Mouse (Mus musculus) stomach, embryonic 15.5 days (tissue): ENCODE measurements at regions not wholly inside any gene's neighbourhood (a gene's known extent, or its start where the extent isn't known, plus 50 kb on each side); places are given as distances from the start of the nearest gene placed in this dataset.

Experiments
- ATAC-seq: fragments of 200-750 bp; cut with Nextera tagmentation; 2 replicates; pipeline ENCODE4 v1.8.0; 2017; ENCODE audit warnings: low read depth, moderate number of reproducible peaks, moderate TSS enrichment; ENCODE audit not compliant: insufficient read depth, low FRiP score
- H3K27ac ChIP-seq: fragments of 300-500 bp; sonication (generic); 2 replicates; pipeline ENCODE4 v1.5.1; 2015; ENCODE audit warnings: mild to moderate bottlenecking, inconsistent platforms
- H3K27me3 ChIP-seq: fragments of 300-500 bp; sonication (generic); replicated peaks from 2 replicates; pipeline ENCODE4 v1.6.1; 2015; ENCODE audit warnings: inconsistent platforms
- H3K36me3 ChIP-seq: fragments of 300-500 bp; sonication (generic); 2 replicates; pipeline ENCODE4 v1.6.1; 2015; ENCODE audit warnings: inconsistent platforms
- H3K4me1 ChIP-seq: fragments of 300-500 bp; sonication (generic); 2 replicates; pipeline ENCODE4 v1.6.1; 2015; ENCODE audit warnings: inconsistent platforms
- H3K4me2 ChIP-seq: fragments of 300-500 bp; sonication (generic); 2 replicates; pipeline ENCODE4 v1.6.1; 2015; ENCODE audit warnings: mild to moderate bottlenecking, inconsistent platforms
- H3K4me3 ChIP-seq: fragments of 300-500 bp; sonication (generic); replicated peaks from 2 replicates; pipeline ENCODE4 v1.5.1; 2015; ENCODE audit warnings: inconsistent platforms
- H3K9ac ChIP-seq: fragments of 300-500 bp; sonication (generic); 2 replicates; pipeline ENCODE4 v1.6.1; 2015; ENCODE audit warnings: inconsistent platforms
- H3K9me3 ChIP-seq: fragments of 300-500 bp; sonication (generic); 2 replicates; pipeline ENCODE4 v1.6.1; 2016; ENCODE audit warnings: inconsistent platforms
- WGBS: fragments of 180-500 bp; shearing (Covaris S2); methylation state at CpG from one replicate; pipeline ENCODE4 v1.1.7; 2015; 5-methylcytosine and 5-hydroxymethylcytosine counted together

DNA sequence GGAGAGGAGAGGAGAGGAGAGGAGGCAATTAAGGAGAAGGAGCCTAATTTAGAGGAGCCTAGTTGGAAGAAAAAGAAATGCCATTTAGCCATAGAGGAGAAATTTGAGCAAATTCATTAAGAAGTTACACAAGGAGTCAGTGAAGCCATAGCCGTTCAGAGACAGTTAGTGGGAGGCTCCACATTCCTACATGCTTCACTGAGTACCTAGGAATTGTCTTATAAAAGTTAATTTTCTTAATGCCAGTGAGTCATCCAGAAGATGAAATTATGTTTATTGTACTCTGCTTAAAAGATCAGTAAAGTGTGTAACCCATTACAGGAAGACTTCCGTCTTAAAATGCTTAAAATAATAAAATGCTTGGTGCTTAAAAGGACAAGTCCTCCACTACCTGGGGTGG, 1453.5 kb upstream of the Lrrc6 start:
- 62% methylated on average over 2 of the region's 2 CpGs for WGBS
- H3K9ac ChIP-seq, result no peak overlapping the region
- no peak for ATAC-seq

GRCm38 (mm10) chr15:67950281-67951040, 1449.8 kb upstream of the Lrrc6 start:
- Histone ChIP-seq H3K4me2 (no peak overlapping the region), H3K27me3 (no peaks in the 10 kb centered on the region), H3K4me1 (no peaks in the 10 kb centered on the region), H3K4me3 (no peak overlapping the region), H3K9ac (no peak overlapping the region), H3K9me3 (no peaks in the 10 kb centered on the region), H3K27ac (no peak overlapping the region), H3K36me3 (no peaks in the 10 kb centered on the region)
- ATAC-seq, result no peak
- WGBS, result 70% methylated on average over 6 of the region's 6 CpGs

More for the DNA sequence above, 1453.5 kb upstream of the Lrrc6 start:
- H3K9me3 ChIP-seq, result no peaks in the 10 kb centered on the region
- no peak overlapping the region for H3K27ac ChIP-seq
- H3K4me3 ChIP-seq, result no peak overlapping the region
- no peaks in the 10 kb centered on the region for H3K4me1 ChIP-seq
- H3K27me3 ChIP-seq, result no peaks in the 10 kb centered on the region
- H3K36me3 ChIP-seq, result no peaks in the 10 kb centered on the region
- no peak overlapping the region for H3K4me2 ChIP-seq

DNA sequence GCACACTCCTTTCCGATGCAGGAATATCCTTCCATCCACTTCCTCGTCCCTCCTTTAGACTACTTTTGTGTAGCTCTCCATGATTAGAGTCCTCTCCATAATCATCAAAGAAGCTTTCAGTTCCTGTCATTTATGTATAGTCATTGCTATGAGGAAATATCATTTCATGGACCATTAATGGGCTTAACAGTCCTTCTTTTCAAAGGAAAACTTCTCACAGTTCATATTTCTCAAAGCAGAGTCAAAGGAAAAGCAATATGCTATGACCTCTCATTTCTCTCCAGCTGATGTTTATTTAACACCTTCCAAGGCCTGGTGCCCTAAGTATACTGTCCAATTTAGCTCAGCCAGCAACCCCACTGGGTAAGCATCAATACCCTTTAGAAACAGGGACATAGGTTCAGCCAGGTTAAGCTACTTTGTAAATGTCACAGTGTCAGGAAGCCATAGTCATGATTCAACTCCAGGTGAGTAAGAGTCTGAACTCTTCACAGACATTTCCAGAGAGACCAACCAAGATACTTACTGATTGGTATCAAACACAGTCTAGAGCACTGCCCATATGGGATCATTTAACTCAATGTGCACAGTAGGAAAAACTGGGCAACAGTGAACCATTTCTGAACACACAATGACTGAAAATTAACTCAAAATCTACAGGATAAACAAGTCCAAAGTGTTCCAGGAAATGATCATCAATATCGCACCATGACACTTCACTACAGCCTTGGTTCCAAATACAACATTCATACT, 1443.8 kb upstream of the Lrrc6 start:
- H3K4me2 ChIP-seq, result no peak overlapping the region
- no peak overlapping the region for H3K27ac ChIP-seq
- no peaks in the 10 kb centered on the region for H3K27me3 ChIP-seq
- H3K9ac ChIP-seq, result no peak overlapping the region
- H3K4me1 ChIP-seq, result no peaks in the 10 kb centered on the region
- no peak overlapping the region for H3K4me3 ChIP-seq
- no peaks in the 10 kb centered on the region for H3K36me3 ChIP-seq
- ATAC-seq, result no peak
- WGBS, result 71% methylated on average over 3 of the region's 3 CpGs
- no peaks in the 10 kb centered on the region for H3K9me3 ChIP-seq

DNA sequence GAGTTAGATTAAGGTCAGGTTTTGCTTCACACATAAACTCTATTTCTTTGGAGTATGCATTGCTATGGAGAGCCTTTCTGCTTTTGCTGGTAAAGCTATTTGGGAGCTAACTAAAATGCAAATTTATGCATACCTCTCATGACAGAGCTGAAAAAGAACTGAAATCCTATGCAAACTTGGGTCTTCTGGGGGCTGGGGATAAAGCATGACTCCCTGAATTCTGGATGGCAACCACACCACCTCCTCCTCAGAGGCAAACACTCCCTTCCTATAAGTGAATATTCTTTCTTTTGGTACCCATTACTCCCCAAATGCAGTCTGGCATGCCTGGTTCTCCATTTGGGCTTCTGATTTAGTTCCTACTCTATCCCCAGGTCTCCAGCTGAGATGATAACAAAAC, 1442.3 kb upstream of the Lrrc6 start:
- H3K4me2 ChIP-seq, result no peak overlapping the region
- H3K4me3 ChIP-seq, result no peak overlapping the region
- no peaks in the 10 kb centered on the region for H3K27me3 ChIP-seq
- no peak overlapping the region for H3K9ac ChIP-seq
- ATAC-seq, result no peak
- no peaks in the 10 kb centered on the region for H3K4me1 ChIP-seq
- no peaks in the 10 kb centered on the region for H3K9me3 ChIP-seq
- no peak overlapping the region for H3K27ac ChIP-seq
- no peaks in the 10 kb centered on the region for H3K36me3 ChIP-seq

DNA sequence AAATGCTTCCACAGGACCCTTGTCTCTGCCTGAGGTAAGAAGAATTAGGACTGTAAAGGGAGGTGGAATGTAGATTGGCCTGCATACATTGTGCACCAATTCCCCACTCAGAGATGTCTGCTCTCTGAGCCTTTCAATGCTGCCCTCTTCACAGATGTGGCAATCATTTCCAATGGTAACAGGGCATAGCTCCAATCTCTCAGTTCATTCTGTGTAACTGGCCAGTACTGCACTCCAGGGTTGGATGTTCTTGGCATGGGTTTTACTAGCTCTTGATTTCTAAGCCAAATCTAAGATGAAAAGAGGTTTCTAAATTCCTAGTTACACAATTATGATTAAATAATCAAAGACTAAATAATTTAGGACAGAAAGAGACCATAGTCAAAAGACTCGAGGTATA, 1439.8 kb upstream of the Lrrc6 start:
- ATAC-seq, result no peak
- no peak overlapping the region for H3K4me3 ChIP-seq
- H3K9ac ChIP-seq, result no peak overlapping the region
- no peaks in the 10 kb centered on the region for H3K36me3 ChIP-seq
- 81% methylated on average over 1 of the region's 1 CpGs for WGBS
- H3K4me2 ChIP-seq, result no peak overlapping the region
- H3K4me1 ChIP-seq, result no peaks in the 10 kb centered on the region
- no peaks in the 10 kb centered on the region for H3K27me3 ChIP-seq
- no peak overlapping the region for H3K27ac ChIP-seq
- no peaks in the 10 kb centered on the region for H3K9me3 ChIP-seq

GRCm38 (mm10) chr15:67924885-67925284, 1424.2 kb upstream of the Lrrc6 start:
- Histone ChIP-seq H3K27ac (no peak overlapping the region), H3K4me2 (no peak overlapping the region), H3K4me3 (no peak overlapping the region), H3K9ac (no peak overlapping the region), H3K36me3 (no peaks in the 10 kb centered on the region), H3K27me3 (no peaks in the 10 kb centered on the region), H3K4me1 (no peaks in the 10 kb centered on the region), H3K9me3 (no peaks in the 10 kb centered on the region)
- 75% methylated on average over 2 of the region's 2 CpGs for WGBS
- ATAC-seq, result no peak

- H3K4me3 ChIP-seq, result no peak overlapping the region
- no peaks in the 10 kb centered on the region for H3K36me3 ChIP-seq
- no peaks in the 10 kb centered on the region for H3K9me3 ChIP-seq
- H3K4me2 ChIP-seq, result no peak overlapping the region
- no peak for ATAC-seq
- no peaks in the 10 kb centered on the region for H3K27me3 ChIP-seq
- no peaks in the 10 kb centered on the region for H3K4me1 ChIP-seq
- 63% methylated on average over 2 of the region's 2 CpGs for WGBS
- no peak overlapping the region for H3K9ac ChIP-seq
- H3K27ac ChIP-seq, result no peak overlapping the region
These were observed 1406.3 kb upstream of the Lrrc6 start for GRCm38 (mm10) chr15:67907034-67907433.

DNA sequence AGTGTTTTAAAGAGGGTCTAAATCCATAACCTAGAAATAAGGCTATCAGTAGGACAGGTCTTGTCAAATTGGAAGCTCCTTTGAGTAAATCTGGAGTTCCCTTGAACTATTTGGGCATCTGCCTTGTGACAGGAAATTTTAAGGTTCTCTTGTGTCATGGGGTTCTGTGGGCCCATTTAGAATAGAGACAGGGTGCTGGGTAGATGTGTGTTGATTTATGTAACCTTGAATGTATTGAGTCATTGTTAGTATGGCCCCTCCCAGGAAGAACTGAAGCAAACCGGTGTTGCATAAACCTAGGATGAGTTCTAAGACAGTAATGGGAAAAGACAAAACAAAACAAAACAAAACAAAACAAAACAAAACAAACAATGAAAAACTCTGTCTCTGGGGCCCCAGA, 1404.6 kb upstream of the Lrrc6 start:
- 56% methylated on average over 1 of the region's 1 CpGs for WGBS
- no peak overlapping the region for H3K9ac ChIP-seq
- no peaks in the 10 kb centered on the region for H3K4me1 ChIP-seq
- no peak overlapping the region for H3K27ac ChIP-seq
- no peaks in the 10 kb centered on the region for H3K27me3 ChIP-seq
- no peak for ATAC-seq
- no peaks in the 10 kb centered on the region for H3K36me3 ChIP-seq
- no peak overlapping the region for H3K4me3 ChIP-seq
- H3K4me2 ChIP-seq, result no peak overlapping the region
- no peaks in the 10 kb centered on the region for H3K9me3 ChIP-seq

DNA sequence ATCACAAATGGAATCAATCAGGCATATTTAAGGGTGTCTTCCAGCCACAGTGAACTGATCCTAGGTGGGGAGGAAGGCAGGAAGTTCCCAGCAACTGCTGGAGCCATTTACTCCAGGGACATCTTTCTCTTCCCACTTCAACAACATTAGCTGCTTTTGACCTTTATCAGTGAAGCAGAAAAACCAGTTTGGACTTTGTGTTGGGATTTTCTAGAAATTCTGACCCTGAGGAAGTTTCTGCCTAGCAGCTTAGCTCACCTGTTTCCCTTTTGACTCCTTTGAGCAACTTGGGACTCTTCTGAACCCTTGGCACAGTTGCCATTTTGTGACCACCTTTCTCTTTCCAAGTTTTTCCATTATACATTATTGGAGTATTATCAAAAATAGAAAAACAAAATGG, 1403.9 kb upstream of the Lrrc6 start:
- Histone ChIP-seq H3K27me3 (no peaks in the 10 kb centered on the region), H3K9ac (no peak overlapping the region), H3K9me3 (no peaks in the 10 kb centered on the region), H3K4me3 (no peak overlapping the region), H3K36me3 (no peaks in the 10 kb centered on the region), H3K4me1 (no peaks in the 10 kb centered on the region), H3K27ac (no peak overlapping the region), H3K4me2 (no peak overlapping the region)
- no peak for ATAC-seq

GRCm38 (mm10) chr15:67902982-67903381, 1402.3 kb upstream of the Lrrc6 start:
- Histone ChIP-seq H3K4me2 (no peak overlapping the region), H3K4me1 (no peaks in the 10 kb centered on the region), H3K9ac (no peak overlapping the region), H3K4me3 (no peak overlapping the region), H3K36me3 (no peaks in the 10 kb centered on the region), H3K27ac (no peak overlapping the region), H3K27me3 (no peaks in the 10 kb centered on the region), H3K9me3 (no peaks in the 10 kb centered on the region)
- no peak for ATAC-seq
- WGBS, result 87% methylated on average over 2 of the region's 2 CpGs

- no peaks in the 10 kb centered on the region for H3K36me3 ChIP-seq
- WGBS, result 79% methylated on average over 7 of the region's 7 CpGs
These were observed 1400.5 kb upstream of the Lrrc6 start for GRCm38 (mm10) chr15:67901191-67901601.

DNA sequence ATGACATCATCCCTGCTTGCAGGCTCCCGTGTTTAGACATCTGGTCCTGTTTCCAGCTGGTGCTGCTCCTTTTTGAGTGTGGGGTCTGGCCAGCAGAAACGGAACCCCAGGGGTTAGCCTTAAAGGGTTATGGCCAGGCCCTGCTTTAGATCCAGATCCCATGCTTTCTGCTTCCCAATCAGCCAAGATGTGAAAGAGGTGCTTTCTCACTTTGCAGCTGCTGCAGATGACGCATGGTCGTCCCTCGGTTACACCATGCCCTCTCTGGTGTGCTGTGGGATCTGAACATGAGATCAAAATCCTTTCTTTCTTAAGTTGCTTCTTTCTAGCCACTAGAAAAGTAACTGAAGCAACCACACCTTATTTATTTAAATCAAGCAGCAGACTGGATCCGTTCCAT, 1399.1 kb upstream of the Lrrc6 start:
- Histone ChIP-seq H3K27ac (no peak overlapping the region), H3K9me3 (no peaks in the 10 kb centered on the region), H3K4me1 (no peaks in the 10 kb centered on the region), H3K27me3 (no peaks in the 10 kb centered on the region), H3K4me3 (no peak overlapping the region), H3K9ac (no peak overlapping the region), H3K4me2 (no peak overlapping the region), H3K36me3 (no peaks in the 10 kb centered on the region)
- no peak for ATAC-seq
- WGBS, result 66% methylated on average over 6 of the region's 6 CpGs

More at GRCm38 (mm10) chr15:67901191-67901601, 1400.5 kb upstream of the Lrrc6 start:
- Histone ChIP-seq H3K4me2 (no peak overlapping the region), H3K4me1 (no peaks in the 10 kb centered on the region), H3K27ac (no peak overlapping the region), H3K9me3 (no peaks in the 10 kb centered on the region), H3K9ac (no peak overlapping the region), H3K27me3 (no peaks in the 10 kb centered on the region), H3K4me3 (no peak overlapping the region)
- ATAC-seq, result no peak
